Mouse (Mus musculus): ENCODE results near the gene Tube1. TPM values are rescaled to one million over a fixed set of nuclear protein-coding genes. Genes with fewer than 3 reads are reported as not detected.
A peak's percentile ranks its signal among the peaks of the same experiment; 100 is the strongest.

The Tube1 gene
- 14.3 and 15.6 TPM in 2 replicates for polyA plus RNA-seq (2015; fragmentation: Nextera tagmentation; extraction: Ambion mirVana)

DNA sequence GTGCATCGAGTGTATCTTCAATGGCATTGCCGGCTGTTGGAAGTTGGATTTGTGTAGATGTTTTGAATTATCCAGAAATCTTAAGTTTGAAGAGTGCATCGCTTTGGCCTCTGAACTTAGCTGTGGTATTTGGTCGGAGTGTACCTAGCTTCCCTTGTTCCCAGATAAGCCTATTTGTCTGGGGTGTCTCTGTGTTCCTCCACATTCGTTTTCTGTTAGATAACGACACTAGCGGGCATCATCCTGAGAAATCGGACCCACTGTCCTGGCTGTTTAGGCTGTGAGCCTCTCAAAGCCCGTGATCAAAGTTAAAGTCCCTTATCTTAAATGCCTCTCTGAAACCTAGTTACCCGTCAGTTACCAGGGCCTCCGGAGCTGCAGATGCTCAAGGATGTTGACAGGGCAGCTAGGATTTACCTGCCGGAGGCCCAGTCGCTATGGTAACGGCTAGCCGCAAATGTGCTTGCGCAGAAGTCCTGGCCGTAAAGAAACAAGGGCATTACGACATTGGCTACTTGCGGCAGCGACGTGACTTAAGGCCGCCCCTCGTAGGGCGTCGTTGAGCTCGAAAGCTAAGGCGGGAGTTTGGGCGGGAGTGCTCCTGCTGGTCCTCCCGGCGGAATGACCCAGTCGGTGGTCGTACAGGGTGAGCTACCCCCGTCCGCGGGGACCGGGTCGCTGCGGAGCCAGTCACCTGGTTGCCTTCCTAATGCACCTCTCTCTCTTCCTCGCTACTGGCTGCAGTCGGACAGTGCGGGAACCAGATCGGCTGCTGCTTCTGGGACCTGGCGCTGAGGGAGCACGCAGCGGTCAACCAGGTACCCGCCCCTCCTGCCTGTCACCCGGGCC, at the start of gene Tube1, which contains the start of gene Fam229b:
TSS of gene Tube1 (plus strand) at position 515 of the 849 bp plus-strand sequence.
TSS of gene Fam229b (minus strand) at position 453 of the 849 bp plus-strand sequence.
- Histone ChIP-seq H3K4me3 (replicated peaks) (peak within 1 kb of the TSS; percentile 72), H3K27ac (replicated peaks) (0 out of 2 replicates have a peak within 1 kb of the TSS, but pooled peaks have one; percentile 48), H3K27me3 (no peaks in the 10 kb centered on the region), H3K36me3 (peaks cover 13% of the 10 kb centered on the region), H3K9me3 (replicated peaks) (no peaks in the 10 kb centered on the region), H3K4me1 (peaks cover 6% of the 10 kb centered on the region), H3K9ac (peak within 1 kb of the TSS; percentile 53), H3K4me2 (replicated peaks) (peak within 1 kb of the TSS; percentile 77)
- WGBS = 3% methylated on average over 47 of the region's 47 CpGs
- ATAC-seq (ENCODE audit: insufficient number of reproducible peaks, low FRiP score, low TSS enrichment, low read depth) = peak; percentile 88

DNA sequence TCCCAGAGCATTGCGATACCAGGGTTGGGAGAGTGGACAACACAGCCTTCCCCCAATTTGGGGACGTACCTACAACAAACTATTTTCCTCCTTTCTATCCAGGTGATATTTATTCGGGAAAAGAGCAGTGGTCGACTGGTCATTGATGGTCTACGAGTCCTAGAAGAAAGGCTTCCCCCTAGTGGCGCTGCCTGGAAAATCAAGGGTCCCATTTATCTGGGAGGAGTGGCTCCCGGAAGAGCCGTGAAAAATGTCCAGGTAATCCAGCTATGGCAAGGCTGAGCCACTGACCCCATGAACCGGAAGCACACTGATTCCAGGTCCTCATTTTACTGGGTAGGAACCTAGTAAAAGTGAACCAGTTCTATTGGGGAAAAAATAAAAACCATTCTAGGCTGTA, 36.8 kb upstream of the Tube1 start:
- ATAC-seq (ENCODE audit: insufficient number of reproducible peaks, low FRiP score, low TSS enrichment, low read depth) = no peak
- Histone ChIP-seq H3K4me3 (replicated peaks) (no peak overlapping the region), H3K4me1 (no peaks in the 10 kb centered on the region), H3K4me2 (replicated peaks) (no peak overlapping the region), H3K27ac (replicated peaks) (no peak overlapping the region), H3K9ac (no peak overlapping the region), H3K36me3 (peaks cover 44% of the 10 kb centered on the region), H3K9me3 (replicated peaks) (no peaks in the 10 kb centered on the region), H3K27me3 (no peaks in the 10 kb centered on the region)
- WGBS = 86% methylated on average over 9 of the region's 9 CpGs

DNA sequence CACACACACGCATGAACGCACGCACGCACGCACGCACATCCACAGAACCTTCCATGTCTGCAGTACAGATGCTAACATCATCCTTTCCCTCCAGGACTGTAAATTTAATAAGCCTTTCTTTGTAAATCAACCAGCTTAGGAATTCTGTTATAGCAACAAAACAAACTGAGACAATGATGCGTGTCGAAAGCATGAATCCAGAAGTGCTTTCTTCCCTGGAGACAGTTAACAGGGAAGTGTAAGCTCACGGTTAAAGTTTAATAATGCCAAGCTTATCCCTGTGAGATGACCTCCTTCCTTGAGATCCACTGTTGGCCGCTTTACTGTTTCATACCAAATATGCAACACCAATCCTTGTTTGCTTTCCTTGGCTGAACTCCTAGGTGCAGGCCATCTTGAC, 35.0 kb upstream of the Tube1 start:
- no peaks in the 10 kb centered on the region for H3K9me3 ChIP-seq (replicated peaks)
- H3K4me2 ChIP-seq (replicated peaks) = no peak overlapping the region
- no peak overlapping the region for H3K27ac ChIP-seq (replicated peaks)
- no peaks in the 10 kb centered on the region for H3K27me3 ChIP-seq
- no peak overlapping the region for H3K9ac ChIP-seq
- H3K4me1 ChIP-seq = no peaks in the 10 kb centered on the region
- ATAC-seq (ENCODE audit: insufficient number of reproducible peaks, low FRiP score, low TSS enrichment, low read depth) = no peak
- H3K36me3 ChIP-seq = peaks cover 48% of the 10 kb centered on the region
- no peak overlapping the region for H3K4me3 ChIP-seq (replicated peaks)
- 90% methylated on average over 10 of the region's 10 CpGs for WGBS

DNA sequence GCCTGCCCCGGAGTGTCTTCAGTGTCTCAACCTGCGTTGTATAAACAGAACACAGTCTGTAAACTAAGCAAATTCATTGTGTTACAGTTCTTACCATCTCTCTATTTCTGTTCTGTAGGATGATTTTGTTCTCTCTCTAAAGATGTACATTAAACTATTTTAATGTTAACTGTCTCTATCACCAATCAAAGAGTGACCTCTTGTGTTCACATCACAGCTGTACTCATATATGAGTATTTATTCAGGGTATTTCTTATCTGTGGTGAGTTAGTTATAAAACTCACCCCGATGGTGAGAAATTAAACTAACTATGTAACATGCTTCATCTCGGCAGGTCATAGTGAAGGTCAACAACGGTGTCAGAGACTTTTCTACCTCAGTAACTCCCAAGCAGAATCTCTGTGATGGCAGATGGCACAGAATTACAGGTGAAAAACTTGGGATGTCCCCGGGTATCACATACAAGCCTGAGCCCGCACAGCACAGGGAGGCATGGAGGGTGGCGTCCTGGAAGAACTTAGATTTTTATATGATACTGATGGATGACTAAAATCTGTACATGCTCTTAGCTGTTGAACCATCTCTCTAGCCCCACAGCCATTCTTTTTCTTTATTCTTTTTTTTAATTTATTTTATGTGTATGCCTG, 28.9 kb upstream of the Tube1 start:
- Histone ChIP-seq H3K27ac (replicated peaks) (no peak overlapping the region), H3K36me3 (peaks cover 43% of the 10 kb centered on the region), H3K4me2 (replicated peaks) (no peak overlapping the region), H3K9me3 (replicated peaks) (no peaks in the 10 kb centered on the region), H3K4me1 (no peaks in the 10 kb centered on the region), H3K27me3 (no peaks in the 10 kb centered on the region), H3K9ac (no peak overlapping the region), H3K4me3 (replicated peaks) (no peak overlapping the region)
- ATAC-seq (ENCODE audit: insufficient number of reproducible peaks, low FRiP score, low TSS enrichment, low read depth) = no peak
- WGBS = 88% methylated on average over 8 of the region's 8 CpGs

- Histone ChIP-seq H3K36me3 (peaks cover 58% of the 10 kb centered on the region), H3K4me1 (no peaks in the 10 kb centered on the region), H3K27ac (replicated peaks) (no peak overlapping the region), H3K9me3 (replicated peaks) (no peaks in the 10 kb centered on the region), H3K27me3 (no peaks in the 10 kb centered on the region), H3K4me2 (replicated peaks) (no peak overlapping the region), H3K9ac (no peak overlapping the region), H3K4me3 (replicated peaks) (no peak overlapping the region)
- WGBS = 62% methylated on average over 3 of the region's 3 CpGs
- ATAC-seq (ENCODE audit: insufficient number of reproducible peaks, low FRiP score, low TSS enrichment, low read depth) = no peak
These were observed 27.4 kb upstream of the Tube1 start for GRCm38 (mm10) chr10:39106413-39106812.

DNA sequence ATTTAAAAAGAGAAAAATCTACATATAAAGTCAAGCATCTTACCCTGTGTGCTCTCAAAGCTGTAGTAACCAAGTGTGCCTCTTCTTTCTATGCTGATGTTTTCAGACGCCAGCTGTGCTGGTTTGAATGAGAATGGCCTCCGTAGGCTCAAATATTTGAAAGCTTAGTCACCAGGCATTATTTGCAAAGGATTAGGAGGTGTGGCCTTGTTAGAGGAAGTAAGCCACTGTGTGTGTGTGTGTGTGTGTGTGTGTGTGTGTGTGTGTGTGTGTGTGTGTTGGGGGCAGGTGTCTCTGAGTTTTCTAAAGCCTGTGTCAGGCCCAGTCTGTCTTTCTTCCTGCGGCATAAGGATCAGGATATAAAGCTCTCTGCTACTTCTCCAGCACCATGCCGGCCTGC, 26.8 kb upstream of the Tube1 start:
- peaks cover 59% of the 10 kb centered on the region for H3K36me3 ChIP-seq
- H3K27ac ChIP-seq (replicated peaks) = no peak overlapping the region
- no peaks in the 10 kb centered on the region for H3K27me3 ChIP-seq
- no peak overlapping the region for H3K9ac ChIP-seq
- H3K9me3 ChIP-seq (replicated peaks) = no peaks in the 10 kb centered on the region
- WGBS = 50% methylated on average over 4 of the region's 4 CpGs
- no peak overlapping the region for H3K4me2 ChIP-seq (replicated peaks)
- no peak overlapping the region for H3K4me3 ChIP-seq (replicated peaks)
- H3K4me1 ChIP-seq = no peaks in the 10 kb centered on the region
- no peak for ATAC-seq (ENCODE audit: insufficient number of reproducible peaks, low FRiP score, low TSS enrichment, low read depth)

DNA sequence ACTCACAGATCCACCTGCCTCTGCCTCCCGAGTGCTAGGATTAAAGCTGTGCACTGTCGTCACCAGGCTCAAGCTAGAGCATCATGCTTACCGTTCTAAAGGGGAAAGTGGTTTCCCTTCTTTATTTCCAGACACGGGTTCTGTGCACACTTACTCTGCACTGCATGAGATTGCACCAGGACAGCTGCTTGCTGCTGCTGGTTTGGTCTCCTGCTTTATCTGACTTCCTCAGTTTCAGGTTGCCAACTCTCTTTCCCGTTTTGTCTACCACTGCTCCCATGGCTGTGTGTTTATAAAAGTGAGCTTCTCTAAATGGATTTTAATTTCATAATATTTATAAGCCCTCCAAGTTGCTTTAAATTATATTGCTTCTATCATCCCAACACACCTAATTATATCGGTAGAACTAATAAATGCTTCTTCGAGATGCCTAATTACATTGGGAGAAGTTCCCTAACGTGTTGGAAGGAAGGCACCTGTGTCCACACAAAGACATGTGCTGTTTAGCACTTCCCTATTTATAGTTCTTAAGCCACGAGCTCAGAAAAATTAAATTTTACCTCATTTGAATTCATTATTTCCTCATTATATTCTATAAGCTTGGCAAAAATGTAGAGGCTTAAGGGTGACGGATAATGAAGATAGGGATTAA, 24.8 kb upstream of the Tube1 start:
- Histone ChIP-seq H3K4me3 (replicated peaks) (no peak overlapping the region), H3K9ac (no peak overlapping the region), H3K27me3 (no peaks in the 10 kb centered on the region), H3K4me2 (replicated peaks) (no peak overlapping the region), H3K4me1 (no peaks in the 10 kb centered on the region), H3K27ac (replicated peaks) (no peak overlapping the region), H3K9me3 (replicated peaks) (no peaks in the 10 kb centered on the region), H3K36me3 (peaks cover 49% of the 10 kb centered on the region)
- ATAC-seq (ENCODE audit: insufficient number of reproducible peaks, low FRiP score, low TSS enrichment, low read depth) = no peak
- WGBS = 70% methylated on average over 10 of the region's 10 CpGs

DNA sequence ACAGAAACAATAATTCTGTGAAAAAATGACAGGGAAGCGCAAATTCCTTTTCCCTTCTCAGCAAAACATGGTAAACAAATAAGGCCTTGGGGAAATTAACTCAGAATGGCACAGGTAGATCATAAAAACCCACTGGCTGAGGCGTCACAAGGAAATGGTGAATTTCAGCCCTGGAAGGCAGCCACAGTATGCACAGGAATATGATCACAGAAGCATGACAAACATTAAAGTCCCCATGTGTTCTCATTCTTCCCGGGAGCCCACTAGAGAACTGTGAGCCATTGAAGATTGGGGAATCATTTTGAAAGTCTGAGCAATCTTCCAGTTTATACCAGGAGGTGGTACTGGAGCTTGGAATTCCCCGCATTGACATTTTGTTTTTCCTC, 24.3 kb upstream of the Tube1 start:
- H3K4me1 ChIP-seq = no peaks in the 10 kb centered on the region
- peaks cover 49% of the 10 kb centered on the region for H3K36me3 ChIP-seq
- H3K9ac ChIP-seq = no peak overlapping the region
- WGBS = 64% methylated on average over 4 of the region's 4 CpGs
- no peak overlapping the region for H3K27ac ChIP-seq (replicated peaks)
- no peak overlapping the region for H3K4me2 ChIP-seq (replicated peaks)
- no peaks in the 10 kb centered on the region for H3K27me3 ChIP-seq
- no peak for ATAC-seq (ENCODE audit: insufficient number of reproducible peaks, low FRiP score, low TSS enrichment, low read depth)
- no peaks in the 10 kb centered on the region for H3K9me3 ChIP-seq (replicated peaks)
- no peak overlapping the region for H3K4me3 ChIP-seq (replicated peaks)

DNA sequence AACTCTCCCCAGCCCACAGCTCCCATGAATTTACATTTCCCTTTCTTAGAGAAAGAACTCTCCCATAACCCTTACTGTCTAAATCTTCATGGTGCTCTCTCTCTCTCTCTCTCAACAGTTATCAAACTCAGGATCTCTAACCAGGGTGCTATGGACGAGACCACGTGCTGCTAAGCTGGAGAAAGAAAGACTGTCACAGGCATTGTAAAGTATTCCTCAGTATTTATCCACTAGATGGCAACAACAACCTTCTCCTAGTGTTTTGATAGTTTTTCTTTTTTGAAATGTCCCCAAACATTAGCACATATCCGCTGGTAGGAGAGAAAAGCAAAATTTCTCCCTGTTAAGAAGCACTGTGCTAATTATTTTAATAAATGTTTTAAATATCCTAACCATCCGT, 12.4 kb upstream of the Tube1 start:
- H3K36me3 ChIP-seq = no peaks in the 10 kb centered on the region
- no peak overlapping the region for H3K9ac ChIP-seq
- H3K4me1 ChIP-seq = no peaks in the 10 kb centered on the region
- H3K4me3 ChIP-seq (replicated peaks) = no peak overlapping the region
- H3K4me2 ChIP-seq (replicated peaks) = no peak overlapping the region
- ATAC-seq (ENCODE audit: insufficient number of reproducible peaks, low FRiP score, low TSS enrichment, low read depth) = no peak
- H3K27me3 ChIP-seq = no peaks in the 10 kb centered on the region
- no peaks in the 10 kb centered on the region for H3K9me3 ChIP-seq (replicated peaks)
- 29% methylated on average over 4 of the region's 4 CpGs for WGBS
- no peak overlapping the region for H3K27ac ChIP-seq (replicated peaks)

DNA sequence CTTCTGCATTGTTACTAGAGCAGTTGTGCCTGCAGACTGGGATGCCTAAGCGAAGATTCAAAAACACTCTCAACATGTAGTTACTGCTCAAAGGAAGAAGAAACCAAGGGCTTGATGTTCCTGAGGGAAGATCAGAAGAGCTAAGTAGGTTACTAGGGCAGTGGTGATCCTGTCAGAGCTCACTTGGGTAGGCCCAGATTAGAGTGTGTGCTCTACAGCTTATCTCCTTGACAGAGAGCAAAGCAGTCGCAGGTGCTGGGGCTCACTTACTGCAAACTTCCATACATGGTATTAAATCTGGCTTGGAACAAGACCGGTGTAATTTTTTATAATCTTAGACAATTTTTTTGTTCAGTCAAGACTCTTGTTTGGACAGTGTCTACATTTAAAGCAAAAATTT, 4.0 kb downstream of the Tube1 start:
- Histone ChIP-seq H3K27me3 (no peaks in the 10 kb centered on the region), H3K9ac (no peak overlapping the region), H3K36me3 (peaks cover 27% of the 10 kb centered on the region), H3K4me1 (peaks cover 6% of the 10 kb centered on the region), H3K4me2 (replicated peaks) (no peak overlapping the region), H3K4me3 (replicated peaks) (no peak overlapping the region), H3K27ac (replicated peaks) (no peak overlapping the region), H3K9me3 (replicated peaks) (no peaks in the 10 kb centered on the region)
- WGBS = 92% methylated on average over 3 of the region's 3 CpGs
- no peak for ATAC-seq (ENCODE audit: insufficient number of reproducible peaks, low FRiP score, low TSS enrichment, low read depth)

- H3K9ac ChIP-seq = no peak overlapping the region
- no peaks in the 10 kb centered on the region for H3K9me3 ChIP-seq (replicated peaks)
- no peaks in the 10 kb centered on the region for H3K27me3 ChIP-seq
- peaks cover 6% of the 10 kb centered on the region for H3K4me1 ChIP-seq
- H3K4me3 ChIP-seq (replicated peaks) = no peak overlapping the region
- 85% methylated on average over 6 of the region's 6 CpGs for WGBS
- no peak overlapping the region for H3K27ac ChIP-seq (replicated peaks)
- no peak for ATAC-seq (ENCODE audit: insufficient number of reproducible peaks, low FRiP score, low TSS enrichment, low read depth)
- no peak overlapping the region for H3K4me2 ChIP-seq (replicated peaks)
- peaks cover 30% of the 10 kb centered on the region for H3K36me3 ChIP-seq
These were observed 5.0 kb downstream of the Tube1 start for GRCm38 (mm10) chr10:39138761-39139160.

All from embryonic facial prominence, embryonic 15.5 days (tissue).